Mouse (Mus musculus) granulocyte monocyte progenitor cell, adult 5-6 weeks (primary cell): ENCODE data around the gene Doc2g. TPM values are rescaled to one million over a fixed set of nuclear protein-coding genes. Genes with fewer than 3 reads are reported as not detected.
"Not testable (repeated sequence)": the region's sequence is repeated elsewhere in the genome, so short reads cannot be mapped to it uniquely, and the experiment has no call there.

Experiments used
- ATAC-seq: replicated peaks from 2 replicates; pipeline ENCODE4 v1.8.0; 2016; ENCODE audit warnings: mild to moderate bottlenecking, moderate TSS enrichment, inconsistent platforms; ENCODE audit not compliant: poor library complexity, severe bottlenecking
- total RNA-seq, 2 experiments: library from RNA; stranded (forward) in 1 of 2; stranded (reverse) in 1 of 2; fragments of 200-712, 200-1000 nt in 1 of 2; fragments of >200 nt in 1 of 2; fragmentation: Nextera tagmentation in 1 of 2; gene quantifications; 2 replicates each; pipeline ENCODE4 v1.2.3; 2014 to 2017

Doc2g gene
- total RNA-seq, 2 experiments from 2014 or later: 0.46 to 7.0 TPM

DNA sequence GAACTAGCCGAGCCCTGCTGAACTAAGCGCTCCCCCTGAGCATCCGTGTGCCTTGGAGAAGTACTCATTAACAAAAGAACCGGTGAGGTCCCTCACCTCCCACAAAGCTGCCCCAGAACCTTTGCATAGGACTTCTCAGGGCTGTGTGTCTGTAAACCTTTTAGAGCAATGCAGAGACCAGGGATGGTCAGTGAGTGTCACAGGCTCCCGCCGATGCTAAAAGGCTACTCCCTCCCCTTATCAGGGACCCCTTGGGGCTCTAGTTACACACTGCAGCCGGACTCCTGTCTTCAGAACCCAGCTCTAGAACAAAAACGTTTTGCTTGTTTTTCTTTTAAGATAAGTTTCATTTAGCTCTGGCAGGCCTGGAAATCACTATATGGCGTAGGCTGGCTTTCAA is 10.0 kb downstream of the Doc2g start:
- ATAC-seq: peak; percentile 6; the same call in 1 of the 2 replicates

DNA sequence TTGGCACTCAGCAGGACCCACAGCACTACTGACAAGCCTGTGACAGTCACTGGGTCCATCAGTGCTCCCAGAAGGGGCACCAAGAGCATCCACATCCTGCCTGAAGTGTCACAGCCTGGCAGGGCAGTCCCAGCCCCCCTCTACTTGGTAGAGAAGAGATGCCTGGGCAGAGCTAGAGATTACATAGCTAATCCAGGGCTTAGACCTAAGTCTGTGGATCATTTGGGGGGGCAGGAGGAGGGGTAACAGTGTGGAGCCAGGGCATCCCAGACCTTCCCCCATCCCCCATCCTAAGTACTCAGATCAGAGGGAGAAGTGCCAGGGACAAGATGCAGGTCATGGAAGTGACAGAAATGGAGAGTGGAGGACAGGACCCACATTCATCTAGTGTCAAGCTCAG is 11.7 kb downstream of the Doc2g start:
- ATAC-seq: no peak

DNA sequence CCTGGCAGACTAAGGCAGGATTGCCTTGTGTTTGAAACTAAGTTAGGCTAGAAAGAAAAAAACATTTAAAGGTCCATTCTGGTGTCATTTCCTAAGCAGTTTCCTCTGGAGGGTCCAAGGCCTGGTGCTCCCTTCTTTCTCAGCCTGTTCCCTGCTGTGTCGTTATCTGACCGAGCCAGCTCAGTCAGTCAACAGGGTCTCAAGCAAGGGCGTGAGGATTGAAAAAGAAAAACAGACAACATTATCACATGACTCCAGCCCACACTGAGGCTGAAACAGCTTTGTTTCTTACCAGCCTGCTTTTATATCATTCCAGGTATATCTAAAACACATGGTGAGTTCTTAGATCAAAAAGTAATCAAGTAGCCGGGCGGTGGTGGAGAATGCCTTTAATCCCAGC is 12.5 kb downstream of the Doc2g start:
- ATAC-seq: no peak

DNA sequence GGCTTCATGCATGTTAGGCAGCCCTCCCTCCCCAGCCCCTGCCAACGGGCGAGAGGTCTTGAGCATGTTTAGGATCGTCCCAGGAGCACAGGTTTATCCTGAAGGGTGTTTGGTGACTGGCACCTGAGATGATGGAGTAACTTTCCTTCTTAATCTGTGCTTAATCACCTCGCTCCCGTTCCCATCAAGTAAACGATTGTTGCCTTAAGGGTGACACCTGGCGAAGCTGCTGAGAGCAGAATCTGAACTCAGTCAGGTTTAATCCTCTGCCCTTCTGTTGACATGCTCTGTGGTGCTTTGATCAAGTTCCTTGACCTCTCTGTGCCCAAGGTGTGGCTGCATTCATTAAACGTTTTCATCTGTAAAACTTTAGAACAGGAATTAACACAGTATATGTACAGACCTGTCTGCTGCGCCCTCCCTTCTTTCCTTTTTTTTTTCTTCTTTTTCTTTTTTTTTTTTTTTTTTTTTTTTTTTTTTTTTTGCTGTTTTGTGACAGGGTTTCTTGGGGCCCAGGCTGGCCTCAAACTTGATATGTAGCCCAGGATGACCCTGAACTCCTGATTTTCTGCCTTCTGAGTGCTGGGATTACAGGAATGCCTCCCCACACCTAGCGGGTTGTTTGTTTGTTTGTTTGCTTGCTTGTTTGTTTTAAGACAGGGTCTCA is 14.9 kb downstream of the Doc2g start:
- no peak for ATAC-seq

DNA sequence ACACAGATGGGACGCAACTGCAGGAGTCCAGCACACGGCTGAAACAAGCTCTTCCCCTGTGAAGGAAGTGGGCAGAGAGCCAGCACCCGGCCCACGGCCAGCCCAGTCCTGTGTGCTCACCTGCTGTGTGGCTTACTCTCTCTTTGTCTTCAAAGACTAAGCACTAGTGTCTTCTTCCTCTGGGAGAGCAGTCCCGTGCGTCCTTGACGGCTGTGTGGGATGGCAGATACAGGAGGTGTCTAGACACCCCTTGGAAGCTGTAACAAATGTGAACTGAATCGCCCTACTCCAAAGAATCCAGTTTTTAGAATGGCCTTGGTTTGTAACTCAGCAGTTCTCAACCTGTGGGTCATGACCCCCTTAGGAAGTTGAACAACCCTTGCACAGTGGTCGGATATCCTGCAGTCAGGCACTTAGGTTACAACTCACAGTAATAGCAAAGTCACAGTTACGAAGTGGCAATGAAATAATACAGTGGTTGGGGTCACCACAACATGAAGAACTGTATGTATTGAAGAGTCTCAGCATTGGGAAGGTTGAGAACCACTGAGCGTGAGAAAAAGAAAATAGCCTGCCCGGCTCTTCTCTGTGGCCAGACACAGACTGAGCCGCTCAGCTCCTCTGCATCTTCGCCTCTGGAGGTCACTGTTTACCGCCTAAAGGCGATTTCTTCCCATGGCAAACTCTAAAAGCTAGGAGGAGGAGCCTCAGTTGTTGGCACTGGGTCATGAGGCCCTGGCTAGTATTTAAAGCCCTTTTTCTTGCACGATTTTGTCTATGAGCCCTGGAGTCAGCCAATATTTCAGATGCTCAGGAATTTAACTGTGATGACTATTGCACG is 15.8 kb downstream of the Doc2g start:
- ATAC-seq: peak; percentile 90

DNA sequence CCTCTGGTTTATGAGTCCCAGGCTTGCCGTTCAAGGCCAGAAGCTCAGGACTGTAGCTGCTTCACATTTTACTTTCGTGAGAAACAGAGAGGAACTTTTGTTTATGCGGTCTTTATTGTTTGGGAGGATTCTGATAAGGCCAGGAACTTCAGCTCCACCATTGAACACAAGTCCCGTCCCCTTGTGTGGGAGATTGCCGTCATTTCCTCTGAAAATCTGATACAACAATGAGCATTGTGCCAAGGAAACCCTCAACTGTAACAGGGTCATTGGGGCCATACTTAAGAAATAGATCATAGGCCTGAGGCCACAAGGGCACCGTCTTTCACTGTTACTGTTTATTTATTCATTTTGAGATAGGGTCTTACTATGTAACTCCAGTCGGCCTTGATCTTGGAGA is 20.1 kb downstream of the Doc2g start:
- no peak for ATAC-seq

DNA sequence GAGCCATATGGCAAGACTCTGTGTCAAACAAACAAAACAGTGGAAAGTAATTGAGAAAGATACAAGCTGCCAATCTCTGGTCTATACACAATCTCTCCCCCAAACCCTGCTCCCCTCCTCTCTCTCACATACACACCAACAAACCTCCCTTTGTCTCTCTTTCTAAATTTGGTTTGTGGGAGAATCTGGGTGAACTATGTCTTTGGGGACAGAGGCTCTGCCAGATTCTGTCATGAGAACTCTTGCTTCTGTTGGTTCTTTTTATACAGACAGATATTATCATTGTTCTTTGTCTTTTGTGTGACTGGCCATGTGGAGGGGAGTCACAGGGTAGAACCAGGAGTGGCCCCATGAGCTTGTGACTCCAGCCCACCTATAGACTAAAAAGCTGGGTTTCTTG is 24.5 kb downstream of the Doc2g start:
- no peak for ATAC-seq

DNA sequence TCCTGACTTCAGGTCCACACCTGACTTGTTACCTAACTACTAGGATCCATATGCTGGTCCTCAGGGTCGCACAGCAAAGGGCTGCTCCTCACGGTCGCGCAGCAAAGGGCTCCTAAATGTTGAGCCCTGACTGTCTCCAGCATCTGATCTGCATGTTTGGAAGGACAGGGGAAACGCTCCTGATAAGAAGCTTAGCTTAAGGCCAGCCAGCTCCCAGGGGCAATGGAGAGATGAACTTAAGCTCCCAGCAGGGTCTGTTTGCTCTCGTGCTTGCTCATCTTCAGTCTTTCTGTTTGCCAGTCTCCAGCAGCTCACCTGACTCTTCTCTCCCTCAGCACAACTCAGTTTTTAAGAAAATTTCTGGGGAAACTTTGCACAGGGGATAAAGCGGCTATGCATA is 29.6 kb downstream of the Doc2g start:
- ATAC-seq: no peak

DNA sequence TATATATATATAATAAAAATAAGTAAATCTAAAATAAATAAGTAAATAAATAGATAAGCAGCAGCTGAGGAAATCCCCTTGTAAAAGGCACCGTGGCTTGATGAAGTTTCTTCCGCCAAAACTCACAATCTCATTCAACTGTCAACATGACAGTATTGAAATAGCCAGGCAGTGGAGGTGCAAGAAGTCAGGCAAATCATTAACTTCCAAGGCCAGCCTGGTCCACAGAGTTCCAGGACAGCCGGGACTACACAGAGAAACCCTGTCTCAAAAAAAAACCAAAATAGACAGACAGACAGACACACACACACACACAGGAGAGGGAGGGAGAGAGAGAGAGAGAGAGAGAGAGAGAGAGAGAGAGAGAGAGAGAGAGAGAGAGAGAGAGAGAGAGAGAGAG is 30.2 kb downstream of the Doc2g start:
- no peak for ATAC-seq

DNA sequence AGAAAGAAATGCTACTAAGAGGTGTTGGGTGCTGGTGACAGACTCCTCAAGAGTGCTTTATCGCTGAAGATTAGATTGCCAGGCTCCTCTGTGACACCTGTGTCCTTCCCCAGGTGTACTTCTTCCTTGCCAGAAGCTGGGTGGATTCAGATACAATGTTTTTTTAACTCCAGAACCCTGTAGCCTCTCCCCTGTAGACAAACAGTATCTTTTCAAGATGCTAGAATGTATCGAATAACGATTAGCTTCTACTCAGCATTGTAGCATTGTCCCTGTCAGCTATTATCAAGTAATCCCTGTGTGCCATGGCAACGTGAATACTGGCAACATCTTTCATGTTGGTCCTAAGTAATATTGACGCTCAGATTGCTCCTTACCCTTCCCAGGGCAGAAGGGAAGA is 30.6 kb downstream of the Doc2g start:
- ATAC-seq: no peak

DNA sequence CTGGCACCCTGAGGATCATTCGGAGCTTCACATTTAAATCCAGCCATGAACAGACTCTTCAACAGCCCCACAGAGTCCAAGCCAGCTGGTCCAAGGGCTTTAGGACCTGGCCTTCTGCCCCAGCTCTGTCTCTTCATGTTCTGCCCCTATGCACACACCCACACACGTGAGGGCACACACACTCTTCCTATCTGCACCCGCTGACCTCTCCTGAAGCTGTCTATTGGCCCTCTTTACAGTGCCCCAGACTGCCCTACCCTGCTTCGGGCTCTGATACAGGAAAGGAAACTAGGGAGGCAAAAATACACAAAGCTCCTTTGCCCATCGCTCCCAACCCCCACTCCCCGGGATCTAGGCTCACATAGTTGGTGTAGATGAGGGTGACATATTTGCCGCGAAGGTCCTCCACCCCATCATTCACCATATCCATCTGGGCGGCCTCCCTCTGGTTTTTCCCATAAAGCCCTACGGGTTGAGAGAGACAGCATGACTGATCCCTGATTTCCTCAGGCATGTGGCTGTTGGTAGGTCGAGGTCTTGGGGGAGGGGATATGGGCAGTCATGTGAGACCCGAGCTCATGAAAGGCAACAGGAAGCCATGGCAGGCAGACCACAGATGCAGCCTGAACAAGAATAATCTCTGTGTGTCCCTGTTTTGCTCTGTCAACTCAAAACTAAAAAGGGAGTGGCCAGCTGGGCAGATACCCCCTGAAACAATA is 33.4 kb downstream of the Doc2g start:
- no peak for ATAC-seq

DNA sequence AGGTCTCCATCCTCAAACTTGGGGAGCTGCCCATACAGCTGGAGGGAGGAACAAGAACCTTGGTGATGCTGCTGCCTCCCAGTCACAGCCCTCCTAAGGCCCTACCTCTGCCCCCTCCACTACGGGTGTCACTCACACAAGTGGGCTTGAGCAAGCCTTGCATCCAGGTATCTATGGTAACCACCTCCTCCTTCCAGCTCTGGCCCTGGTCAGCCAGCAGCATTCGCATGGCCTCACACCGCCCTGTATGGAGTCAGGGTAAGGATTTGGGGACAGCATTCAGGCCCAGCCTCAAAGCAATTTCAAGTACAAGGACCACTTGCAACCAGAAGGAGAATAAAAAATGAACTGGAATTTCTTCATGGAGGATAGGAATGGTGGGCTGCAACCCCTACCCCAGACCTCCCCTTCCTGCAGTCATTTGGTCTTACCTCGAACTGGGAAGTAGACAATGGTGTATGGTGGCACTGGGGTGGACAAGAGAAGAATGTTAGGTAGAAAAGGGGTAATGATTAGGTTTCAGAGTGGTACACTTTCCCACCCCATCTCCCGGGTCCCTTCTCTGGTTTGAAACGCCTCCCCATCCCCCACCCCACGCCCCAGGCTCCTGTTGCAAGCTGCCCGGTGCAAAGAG is 34.2 kb downstream of the Doc2g start:
- not testable (repeated sequence) for ATAC-seq

DNA sequence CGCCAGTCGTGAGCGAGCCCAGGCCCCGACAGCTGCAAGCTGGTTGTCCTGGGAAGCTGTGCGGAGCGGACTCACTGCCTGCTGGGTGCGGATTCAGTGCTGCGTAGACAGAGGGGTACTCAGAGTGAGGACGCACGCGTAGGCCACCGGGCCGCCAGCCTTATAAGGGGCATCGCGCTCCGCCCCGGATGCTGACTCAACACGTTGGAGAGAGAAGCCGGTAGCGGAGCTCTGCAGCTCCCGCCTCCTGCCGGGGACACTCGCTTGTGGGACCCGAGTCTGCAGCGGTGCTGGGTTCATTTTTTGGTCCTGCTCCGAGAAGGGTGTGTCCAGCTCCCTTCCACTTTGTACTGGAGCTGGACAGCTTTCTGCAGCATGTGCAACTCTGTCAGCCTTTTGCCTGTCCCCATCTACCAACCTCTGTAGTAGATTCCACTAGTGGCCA is 34.7 kb downstream of the Doc2g start, which contains the start of gene Gstp1:
Gene Gstp1 (minus strand): TSS at position 198 of the 445 bp plus-strand sequence.
- peak; percentile 98 for ATAC-seq

DNA sequence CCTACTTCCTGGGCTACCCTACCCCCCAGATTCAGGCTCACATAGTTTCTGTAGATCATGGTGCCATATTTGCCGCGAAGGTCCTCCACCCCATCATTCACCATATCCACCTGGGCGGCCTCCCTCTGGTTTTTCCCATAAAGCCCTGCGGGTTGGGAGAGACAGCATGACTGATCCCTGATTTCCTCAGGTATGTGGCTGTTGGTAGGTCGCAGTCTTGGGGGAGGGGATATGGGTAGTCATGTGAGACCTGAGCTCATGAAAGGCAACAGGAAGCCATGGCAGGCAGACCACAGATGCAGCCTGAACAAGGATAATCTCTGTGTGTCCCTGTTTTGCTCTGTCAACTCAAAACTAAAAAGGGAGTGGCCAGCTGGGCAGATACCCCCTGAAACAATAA is 37.8 kb downstream of the Doc2g start:
- not testable (repeated sequence) for ATAC-seq

DNA sequence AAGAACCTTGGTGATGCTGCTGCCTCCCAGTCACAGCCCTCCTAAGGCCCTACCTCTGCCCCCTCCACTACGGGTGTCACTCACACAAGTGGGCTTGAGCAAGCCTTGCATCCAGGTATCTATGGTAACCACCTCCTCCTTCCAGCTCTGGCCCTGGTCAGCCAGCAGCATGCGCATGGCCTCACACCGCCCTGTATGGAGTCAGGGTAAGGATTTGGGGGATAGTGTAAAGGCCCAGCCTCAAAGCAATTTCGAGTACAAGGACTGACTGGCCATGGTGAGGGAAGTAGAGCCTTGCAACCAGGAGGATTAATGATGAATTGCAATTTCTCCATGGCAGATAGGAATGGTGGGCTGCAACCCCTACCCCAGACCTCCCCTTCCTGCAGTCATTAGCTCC is 38.4 kb downstream of the Doc2g start:
- ATAC-seq: not testable (repeated sequence)

DNA sequence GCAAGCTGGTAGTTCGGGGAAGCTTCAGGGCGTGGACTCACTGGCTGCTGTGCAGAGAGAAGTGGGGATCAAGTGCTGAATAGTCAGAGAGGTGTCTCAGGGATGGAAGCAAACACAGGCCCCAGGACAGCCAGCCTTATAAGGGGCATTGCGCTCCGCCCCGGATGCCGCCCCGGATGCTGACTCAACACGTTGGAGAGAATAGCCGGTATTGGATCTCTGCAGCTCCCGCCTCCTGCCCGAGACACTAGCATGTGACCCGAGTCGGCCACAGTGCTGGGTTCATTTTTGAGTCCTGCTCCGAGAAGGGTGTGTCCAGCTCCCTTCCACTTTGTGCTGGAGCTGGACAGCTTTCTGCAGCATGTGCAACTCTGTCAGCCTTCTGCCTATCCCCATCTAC is 39.0 kb downstream of the Doc2g start:
- ATAC-seq: no peak

DNA sequence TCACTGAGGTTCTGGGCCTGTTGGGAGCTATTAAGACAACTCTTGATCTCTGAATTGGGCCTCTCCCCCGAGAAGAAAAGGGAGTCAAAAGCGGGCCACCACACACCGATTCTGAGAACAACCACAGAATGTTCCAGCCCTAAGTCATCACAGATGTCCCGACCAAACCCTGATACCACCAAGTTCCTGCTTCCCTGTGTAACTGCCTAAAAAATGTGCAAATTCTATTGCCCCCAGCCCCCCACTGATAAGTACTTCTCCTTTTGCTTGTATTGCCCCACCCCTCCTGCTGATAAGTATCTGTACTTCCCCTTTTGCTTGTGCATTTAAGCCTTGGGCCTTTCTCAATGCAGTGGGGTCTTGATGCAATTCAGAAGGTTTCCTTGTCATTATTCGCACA is 41.0 kb downstream of the Doc2g start:
- ATAC-seq: not testable (repeated sequence)

DNA sequence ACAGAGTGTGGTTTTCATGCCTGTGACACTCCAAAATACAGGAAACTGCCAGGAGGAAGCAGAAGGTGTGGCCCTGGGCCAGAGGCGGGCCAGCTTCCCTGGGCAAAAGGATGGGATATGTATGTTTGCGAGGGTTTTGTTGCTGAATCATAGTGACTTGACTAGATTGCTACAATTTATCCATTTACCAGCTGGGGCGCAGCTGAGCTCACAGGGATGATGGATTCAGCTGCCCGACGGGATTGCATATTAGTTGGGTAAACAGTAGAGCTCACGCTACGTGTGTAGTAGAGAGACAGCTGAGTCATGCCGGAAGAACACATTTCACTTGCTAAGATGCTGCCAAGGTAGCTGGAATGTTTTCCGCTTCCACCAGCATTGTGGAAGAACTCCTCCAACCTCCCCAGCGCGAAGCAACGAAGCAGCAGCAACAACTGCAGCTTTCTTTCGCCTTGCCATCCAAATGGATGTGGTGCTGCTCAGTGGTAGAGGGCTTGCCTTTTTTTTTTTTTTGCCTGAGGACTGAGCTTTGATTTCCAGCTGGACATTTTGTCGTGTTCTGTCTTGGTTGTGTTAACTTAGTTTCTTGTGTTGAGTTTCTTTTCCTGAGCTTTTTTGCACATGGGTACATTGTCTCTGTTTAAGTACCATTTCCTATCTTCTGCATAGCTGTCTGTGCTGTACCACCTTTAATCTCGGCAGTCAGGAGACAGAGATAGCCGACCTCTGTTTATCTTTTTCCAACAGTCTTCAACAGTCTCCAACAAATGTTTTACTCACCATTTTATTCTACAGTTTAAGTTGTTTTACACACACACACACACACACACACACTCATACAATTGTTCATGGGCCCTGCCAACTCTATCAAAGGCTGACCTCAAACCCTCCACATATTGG is 43.1 kb downstream of the Doc2g start, which contains the start of gene Gstp2:
Gene Gstp2 (minus strand): TSS at position 58 of the 900 bp plus-strand sequence.
- ATAC-seq: peak; percentile 72

DNA sequence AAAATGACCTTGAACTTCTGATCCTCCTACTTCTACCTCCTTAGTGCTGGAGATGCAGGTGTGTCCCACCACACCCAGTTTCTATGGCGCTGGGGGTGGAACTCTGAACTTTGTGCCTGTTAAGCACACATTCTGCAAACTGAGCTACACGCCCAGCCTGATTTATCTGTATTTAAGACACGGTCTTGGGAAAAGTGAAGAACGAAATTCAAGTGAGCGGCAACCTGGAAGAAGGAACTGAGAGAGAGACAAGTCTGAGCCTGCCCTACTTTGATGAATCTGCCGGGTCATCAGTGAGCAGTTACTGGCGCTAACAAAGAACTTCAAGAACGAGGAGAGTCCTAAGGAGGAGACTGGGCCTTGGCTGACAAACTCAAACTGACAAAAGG is 43.7 kb downstream of the Doc2g start:
- ATAC-seq: no peak
